Mouse (Mus musculus): Measurements from ENCODE around the gene Casr. TPM values are rescaled to one million over a fixed set of nuclear protein-coding genes. Genes with fewer than 3 reads are reported as not detected.

Gene Casr
- polyA plus RNA-seq, 1 experiment = 0.31 TPM

DNA sequence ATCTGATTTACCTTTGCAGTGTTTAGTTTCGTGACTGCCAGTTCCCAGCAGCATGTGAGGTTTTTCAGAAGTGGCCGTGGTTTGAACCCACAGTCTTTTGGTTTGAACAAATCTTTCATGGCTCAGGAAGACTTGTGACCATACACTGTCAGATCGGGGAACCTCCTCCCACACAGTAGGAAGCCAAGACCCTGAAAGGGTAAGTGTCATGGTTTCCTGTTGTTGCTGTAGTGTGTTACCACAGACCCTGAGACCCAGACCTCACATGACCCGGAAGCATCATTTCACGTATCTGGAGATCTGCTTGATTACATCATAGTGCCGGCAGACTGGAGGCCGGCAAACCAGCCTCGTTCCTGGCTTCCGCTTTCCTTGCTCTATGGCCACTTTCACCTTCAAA is 85.1 kb downstream of the Casr start:
- no peaks in the 10 kb centered on the region for H3K4me1 ChIP-seq (ENCODE audit: control insufficient read depth, insufficient read depth, low read length)
- no peak overlapping the region for H3K27ac ChIP-seq (ENCODE audit: insufficient read depth, low read length)
- TF ChIP-seq CTCF (IDR thresholded peaks at IDR 0.05; ENCODE audit: extremely low read depth, insufficient read depth, low read length) (no peak), POLR2A (IDR thresholded peaks at IDR 0.05; ENCODE audit: extremely low read depth, insufficient read depth, low read length) (no peak)
- no peak overlapping the region for H3K4me3 ChIP-seq (ENCODE audit: insufficient read depth, low read length)

DNA sequence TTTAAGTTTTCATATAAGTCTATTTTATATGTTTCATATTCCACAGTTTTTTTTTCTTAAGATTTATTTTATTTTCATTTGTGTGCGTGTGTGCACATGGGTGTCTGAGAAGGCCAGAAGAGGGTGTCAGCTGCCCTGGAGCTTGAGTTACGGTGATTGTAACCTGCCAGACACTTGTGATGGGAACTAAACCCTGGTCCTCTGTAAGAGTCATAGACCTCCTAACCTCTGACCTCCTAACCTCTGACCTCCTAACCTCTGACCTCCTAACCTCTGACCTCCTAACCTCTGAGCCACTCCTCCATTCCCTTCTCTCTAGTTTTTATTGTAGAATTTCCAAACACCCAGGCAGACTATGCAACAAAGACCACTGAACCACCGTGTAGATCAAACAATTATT is 86.4 kb downstream of the Casr start:
- H3K4me3 ChIP-seq (ENCODE audit: insufficient read depth, low read length) = no peak overlapping the region
- no peaks in the 10 kb centered on the region for H3K4me1 ChIP-seq (ENCODE audit: control insufficient read depth, insufficient read depth, low read length)
- TF ChIP-seq POLR2A (IDR thresholded peaks at IDR 0.05; ENCODE audit: extremely low read depth, insufficient read depth, low read length) (no peak), CTCF (IDR thresholded peaks at IDR 0.05; ENCODE audit: extremely low read depth, insufficient read depth, low read length) (no peak)
- H3K27ac ChIP-seq (ENCODE audit: insufficient read depth, low read length) = no peak overlapping the region

DNA sequence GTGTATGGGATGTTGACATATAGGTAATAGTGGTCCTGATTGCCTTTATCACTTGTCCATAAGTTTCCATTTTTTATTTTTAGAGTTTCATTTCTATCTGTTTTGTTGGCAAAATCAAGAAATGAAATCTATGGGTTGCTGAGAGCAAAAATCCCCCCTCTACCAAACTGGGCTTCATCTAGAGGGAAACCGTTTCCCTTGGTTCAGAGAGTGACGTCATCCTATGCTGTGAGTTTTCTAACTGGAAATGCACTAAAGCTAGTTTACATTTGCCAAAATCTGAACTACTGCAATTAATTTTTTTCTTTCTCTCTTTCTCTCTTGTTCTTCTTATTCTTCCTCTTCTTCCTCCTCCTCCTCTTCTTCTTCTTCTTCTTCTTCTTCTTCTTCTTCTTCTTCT is 87.1 kb downstream of the Casr start:
- TF ChIP-seq CTCF (IDR thresholded peaks at IDR 0.05; ENCODE audit: extremely low read depth, insufficient read depth, low read length) (no peak), POLR2A (IDR thresholded peaks at IDR 0.05; ENCODE audit: extremely low read depth, insufficient read depth, low read length) (no peak)
- Histone ChIP-seq H3K27ac (ENCODE audit: insufficient read depth, low read length) (no peak overlapping the region), H3K4me3 (ENCODE audit: insufficient read depth, low read length) (no peak overlapping the region), H3K4me1 (ENCODE audit: control insufficient read depth, insufficient read depth, low read length) (no peaks in the 10 kb centered on the region)

DNA sequence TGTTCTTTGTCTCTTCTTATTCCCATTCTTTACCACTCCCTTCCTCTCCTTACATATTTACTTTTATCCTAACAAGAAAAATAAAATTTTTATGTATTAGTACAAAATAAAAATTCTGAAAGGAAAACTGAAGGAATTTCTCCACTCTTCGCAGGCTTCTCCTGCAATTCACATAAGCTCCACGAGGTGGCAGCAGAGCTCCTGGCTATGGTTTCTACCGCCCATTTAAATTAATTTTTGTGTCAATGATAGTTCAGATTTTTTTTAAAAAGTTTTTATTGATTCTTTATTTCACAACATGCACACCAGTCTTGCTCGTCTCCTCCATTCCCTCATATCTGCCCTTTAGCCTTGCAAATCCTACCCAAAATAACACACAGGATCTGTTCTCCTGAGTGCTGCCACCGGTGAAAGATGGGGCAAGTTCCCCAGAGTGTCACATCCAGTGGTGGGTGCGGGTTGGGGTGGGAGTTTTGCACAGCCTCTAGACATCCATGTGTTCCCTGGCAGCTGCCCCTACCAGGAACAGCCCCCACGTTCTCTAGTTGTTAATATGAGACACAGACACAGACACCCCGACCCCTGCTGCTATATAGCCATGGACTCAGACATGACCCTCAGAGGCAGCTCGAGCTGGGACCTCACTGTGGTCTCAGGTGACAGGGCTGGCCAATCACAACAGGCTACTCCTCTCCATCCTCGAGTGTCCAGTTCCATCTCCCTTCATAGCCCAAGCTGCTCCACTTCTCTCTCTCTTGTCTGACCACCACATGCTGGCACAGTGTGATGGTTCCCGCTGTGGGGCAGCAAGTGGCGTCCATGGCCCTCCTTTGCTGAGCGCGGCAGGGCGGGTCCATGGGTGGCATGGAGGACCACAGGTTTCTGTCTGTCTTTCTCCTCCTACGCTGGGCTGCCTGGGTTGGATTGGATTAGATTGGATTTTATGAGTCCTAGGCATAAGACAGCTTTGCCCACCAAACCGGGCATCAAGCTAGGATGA is 88.4 kb downstream of the Casr start:
- Histone ChIP-seq H3K27ac (ENCODE audit: insufficient read depth, low read length) (no peak overlapping the region), H3K4me3 (ENCODE audit: insufficient read depth, low read length) (no peak overlapping the region), H3K4me1 (ENCODE audit: control insufficient read depth, insufficient read depth, low read length) (no peaks in the 10 kb centered on the region)
- TF ChIP-seq POLR2A (IDR thresholded peaks at IDR 0.05; ENCODE audit: extremely low read depth, insufficient read depth, low read length) = no peak
- TF ChIP-seq CTCF (IDR thresholded peaks at IDR 0.05; ENCODE audit: extremely low read depth, insufficient read depth, low read length) = peak; percentile 81

DNA sequence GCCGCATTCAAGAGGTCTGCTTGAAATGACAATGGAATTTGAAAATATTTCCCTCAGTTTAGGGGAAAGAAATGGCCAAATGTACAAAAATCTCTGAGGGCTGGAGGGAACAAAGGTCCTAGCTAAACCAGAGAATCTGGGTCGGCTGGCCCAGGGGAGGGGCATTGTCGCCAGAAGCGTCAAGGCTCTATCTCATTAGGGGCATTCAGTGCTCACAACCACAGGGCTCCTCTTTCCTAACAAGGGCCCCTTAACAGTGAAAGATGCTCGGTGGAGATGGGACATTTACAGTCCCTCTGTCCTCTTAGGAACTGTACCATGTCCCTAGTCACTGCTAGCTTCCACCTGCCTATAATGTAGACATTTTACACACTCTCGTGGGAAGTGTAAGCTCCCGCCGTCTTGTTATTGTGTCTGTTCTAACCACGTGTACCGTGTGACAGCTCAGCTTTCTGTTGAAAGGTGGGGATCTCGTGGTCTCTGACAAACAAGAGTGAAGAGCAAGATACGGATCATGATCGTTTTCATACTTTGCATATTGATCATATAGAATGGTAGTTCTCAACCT is 90.8 kb downstream of the Casr start:
- Histone ChIP-seq H3K4me1 (ENCODE audit: control insufficient read depth, insufficient read depth, low read length) (no peaks in the 10 kb centered on the region), H3K4me3 (ENCODE audit: insufficient read depth, low read length) (no peak overlapping the region), H3K27ac (ENCODE audit: insufficient read depth, low read length) (no peak overlapping the region)
- TF ChIP-seq CTCF (IDR thresholded peaks at IDR 0.05; ENCODE audit: extremely low read depth, insufficient read depth, low read length) = no peak
- TF ChIP-seq POLR2A (IDR thresholded peaks at IDR 0.05; ENCODE audit: extremely low read depth, insufficient read depth, low read length) = no peak

DNA sequence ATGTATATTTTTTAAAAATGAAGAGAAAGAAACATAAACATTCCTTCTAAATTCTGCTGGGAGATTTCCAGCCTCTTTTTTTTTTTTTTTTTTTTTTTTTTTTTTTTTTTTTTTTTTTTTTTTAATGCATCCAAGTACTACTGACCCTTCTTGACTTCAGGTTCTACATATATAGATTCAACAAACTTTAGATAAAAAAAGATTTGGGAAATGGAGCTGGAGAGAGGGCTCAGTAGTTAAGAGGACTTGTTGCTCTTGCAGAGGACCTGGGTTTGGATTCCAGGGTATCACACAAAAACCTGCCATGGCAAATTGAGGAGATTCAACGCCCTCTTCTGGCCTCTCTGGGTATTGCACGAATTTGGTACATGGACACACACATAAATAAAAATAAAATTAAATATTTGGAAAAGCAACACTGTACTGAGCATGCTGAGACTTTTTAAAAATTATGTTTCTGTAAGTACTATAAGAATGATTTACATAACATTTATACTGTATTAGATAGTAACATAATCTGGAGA is 91.9 kb downstream of the Casr start:
- Histone ChIP-seq H3K27ac (ENCODE audit: insufficient read depth, low read length) (no peak overlapping the region), H3K4me3 (ENCODE audit: insufficient read depth, low read length) (no peak overlapping the region), H3K4me1 (ENCODE audit: control insufficient read depth, insufficient read depth, low read length) (no peaks in the 10 kb centered on the region)
- TF ChIP-seq POLR2A (IDR thresholded peaks at IDR 0.05; ENCODE audit: extremely low read depth, insufficient read depth, low read length) = no peak
- TF ChIP-seq CTCF (IDR thresholded peaks at IDR 0.05; ENCODE audit: extremely low read depth, insufficient read depth, low read length) = no peak

DNA sequence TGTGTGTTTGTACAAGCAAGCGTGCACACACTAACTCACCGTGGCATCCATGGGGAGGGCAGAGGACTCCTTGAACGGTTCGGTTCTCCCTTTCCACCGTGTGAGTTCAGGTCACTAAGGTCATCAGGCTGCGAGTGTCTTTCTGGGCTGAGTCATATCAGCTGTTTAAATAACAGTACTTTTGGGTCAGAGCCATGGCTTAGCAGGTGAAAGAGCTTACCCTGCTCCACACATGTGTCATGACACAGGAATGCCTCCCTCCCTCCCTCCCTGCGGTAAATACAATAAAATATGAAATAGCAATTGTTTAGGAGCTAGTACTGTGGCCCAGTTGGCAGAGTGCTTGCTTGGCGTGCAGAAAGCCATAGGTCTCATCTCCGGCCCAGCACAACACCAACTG is 92.6 kb downstream of the Casr start:
- no peak for TF ChIP-seq CTCF (IDR thresholded peaks at IDR 0.05; ENCODE audit: extremely low read depth, insufficient read depth, low read length)
- H3K4me1 ChIP-seq (ENCODE audit: control insufficient read depth, insufficient read depth, low read length) = no peaks in the 10 kb centered on the region
- no peak overlapping the region for H3K4me3 ChIP-seq (ENCODE audit: insufficient read depth, low read length)
- H3K27ac ChIP-seq (ENCODE audit: insufficient read depth, low read length) = no peak overlapping the region

DNA sequence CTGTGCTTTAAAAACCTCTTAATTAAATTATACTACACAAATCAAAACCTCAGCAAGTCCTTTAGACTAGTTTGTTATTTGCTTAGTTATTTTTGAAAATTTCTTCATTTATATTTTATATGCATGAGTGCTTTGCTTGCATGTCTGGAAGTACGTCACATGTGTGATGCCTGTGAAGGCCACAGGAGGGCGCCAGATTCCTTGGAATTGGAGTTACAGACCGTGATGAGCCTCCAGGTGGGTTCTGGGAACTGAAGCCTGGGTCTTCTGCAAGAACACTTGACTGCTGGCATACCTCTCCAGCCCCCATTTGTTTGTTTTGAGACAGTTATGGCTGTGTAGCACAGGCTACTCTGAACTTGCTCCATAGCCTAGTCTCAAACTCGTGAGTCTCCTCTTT is 93.1 kb downstream of the Casr start:
- H3K4me1 ChIP-seq (ENCODE audit: control insufficient read depth, insufficient read depth, low read length) = no peaks in the 10 kb centered on the region
- TF ChIP-seq CTCF (IDR thresholded peaks at IDR 0.05; ENCODE audit: extremely low read depth, insufficient read depth, low read length) (0 out of 2 replicates have a peak, but pooled peaks have one; percentile 16), POLR2A (IDR thresholded peaks at IDR 0.05; ENCODE audit: extremely low read depth, insufficient read depth, low read length) (no peak)
- H3K4me3 ChIP-seq (ENCODE audit: insufficient read depth, low read length) = no peak overlapping the region
- no peak overlapping the region for H3K27ac ChIP-seq (ENCODE audit: insufficient read depth, low read length)

DNA sequence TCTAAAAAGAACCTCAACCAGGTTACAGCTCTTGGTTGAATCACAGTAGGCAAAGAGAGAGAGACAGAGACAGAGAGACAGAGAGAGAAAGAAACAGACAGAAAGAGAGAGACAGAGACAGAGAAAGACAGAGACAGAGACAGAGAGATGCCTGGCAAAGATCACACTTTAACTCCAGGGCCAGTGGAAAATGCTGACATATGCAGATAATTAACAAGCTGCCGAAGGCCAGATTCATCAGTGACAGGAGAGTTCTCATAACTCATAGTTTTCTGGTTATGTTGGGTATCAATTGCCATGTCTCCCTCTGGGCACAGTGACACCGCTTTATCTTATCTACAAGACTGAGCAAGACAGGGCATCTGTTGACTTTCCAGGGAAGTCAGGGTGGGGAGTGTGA is 94.0 kb downstream of the Casr start:
- TF ChIP-seq POLR2A (IDR thresholded peaks at IDR 0.05; ENCODE audit: extremely low read depth, insufficient read depth, low read length) (no peak), CTCF (IDR thresholded peaks at IDR 0.05; ENCODE audit: extremely low read depth, insufficient read depth, low read length) (no peak)
- Histone ChIP-seq H3K4me3 (ENCODE audit: insufficient read depth, low read length) (no peak overlapping the region), H3K4me1 (ENCODE audit: control insufficient read depth, insufficient read depth, low read length) (no peaks in the 10 kb centered on the region)

DNA sequence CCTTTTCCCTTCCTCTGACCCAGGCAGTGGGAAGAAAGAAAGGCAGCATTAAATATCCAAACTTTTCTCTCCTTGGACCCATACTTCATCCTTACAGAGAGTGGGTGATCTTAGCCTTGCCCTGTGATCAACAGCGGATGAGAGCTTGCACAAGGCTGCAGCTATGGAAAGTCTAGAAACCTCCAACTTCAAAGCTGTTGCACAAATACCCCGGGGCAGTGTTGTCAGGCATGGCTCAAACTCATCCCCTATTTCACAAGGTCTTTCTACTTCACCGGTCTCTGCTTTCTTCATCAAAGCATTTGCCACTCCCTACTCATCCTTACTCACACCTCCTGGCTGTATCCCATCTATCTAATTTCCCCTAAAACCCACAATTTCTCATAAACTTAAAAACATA is 96.5 kb downstream of the Casr start:
- Histone ChIP-seq H3K4me3 (ENCODE audit: insufficient read depth, low read length) (no peak overlapping the region), H3K27ac (ENCODE audit: insufficient read depth, low read length) (no peak overlapping the region), H3K4me1 (ENCODE audit: control insufficient read depth, insufficient read depth, low read length) (no peaks in the 10 kb centered on the region)
- TF ChIP-seq CTCF (IDR thresholded peaks at IDR 0.05; ENCODE audit: extremely low read depth, insufficient read depth, low read length) (no peak), POLR2A (IDR thresholded peaks at IDR 0.05; ENCODE audit: extremely low read depth, insufficient read depth, low read length) (no peak)

More for the DNA sequence above, 94.0 kb downstream of the Casr start:
- no peak overlapping the region for H3K27ac ChIP-seq (ENCODE audit: insufficient read depth, low read length)

All from cortical plate, adult 2 months (tissue).